Mouse (Mus musculus) thymus, postnatal 14 days (tissue): ENCODE measurements around the gene Slc34a1.
"Not testable (repeated sequence)": the region's sequence is repeated elsewhere in the genome, so short reads cannot be mapped to it uniquely, and the experiment has no call there.

ENCODE experiments used
- DNase-seq: peaks from one replicate; pipeline ENCODE4 v3.0.0; 2021

Gene Slc34a1

DNA sequence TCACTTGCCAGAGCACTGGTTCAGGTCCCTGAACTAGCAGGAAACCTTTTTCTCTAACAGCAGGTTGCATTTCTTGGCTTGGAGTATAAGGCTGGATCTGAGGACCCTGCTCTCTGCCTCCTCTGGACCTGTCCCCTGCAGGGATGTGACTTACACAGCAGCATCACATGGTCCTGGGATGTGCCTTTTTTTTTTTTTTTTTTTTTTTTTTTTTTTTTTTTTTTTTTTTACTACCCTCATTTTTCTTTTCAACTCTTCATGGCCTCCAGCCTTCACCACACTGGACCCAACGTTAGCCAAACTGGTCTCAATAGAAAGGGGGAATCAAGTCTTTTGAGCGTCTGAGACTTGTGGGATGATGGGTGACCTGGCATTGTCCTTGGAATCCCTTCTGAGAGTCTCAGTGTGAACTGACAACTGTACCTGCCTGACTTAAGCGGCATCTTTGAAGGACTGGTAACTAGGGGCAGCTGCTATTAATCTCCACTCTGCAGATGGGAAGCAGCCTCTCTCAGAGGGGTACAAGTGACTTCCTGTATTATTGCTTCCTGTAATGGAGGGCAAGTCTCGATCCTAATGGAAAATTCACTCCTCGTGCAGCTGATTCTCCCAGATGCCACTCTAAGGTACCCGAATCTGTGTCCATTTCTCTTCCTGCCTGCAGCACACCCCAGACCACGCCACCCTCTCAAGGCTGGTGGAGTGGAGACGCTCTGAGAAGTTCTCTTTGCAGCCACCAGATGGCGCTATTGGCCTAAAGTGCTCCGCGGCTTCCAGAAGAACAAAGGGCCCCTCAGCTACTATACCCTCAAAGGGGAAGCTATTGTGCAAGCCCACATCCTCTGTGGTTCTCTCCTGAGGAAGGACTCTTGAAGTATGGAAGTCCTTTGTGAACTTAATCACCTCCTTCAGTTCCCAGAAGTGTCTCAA is 7.1 kb downstream of the Slc34a1 start:
- peak; percentile 89 for DNase-seq

DNA sequence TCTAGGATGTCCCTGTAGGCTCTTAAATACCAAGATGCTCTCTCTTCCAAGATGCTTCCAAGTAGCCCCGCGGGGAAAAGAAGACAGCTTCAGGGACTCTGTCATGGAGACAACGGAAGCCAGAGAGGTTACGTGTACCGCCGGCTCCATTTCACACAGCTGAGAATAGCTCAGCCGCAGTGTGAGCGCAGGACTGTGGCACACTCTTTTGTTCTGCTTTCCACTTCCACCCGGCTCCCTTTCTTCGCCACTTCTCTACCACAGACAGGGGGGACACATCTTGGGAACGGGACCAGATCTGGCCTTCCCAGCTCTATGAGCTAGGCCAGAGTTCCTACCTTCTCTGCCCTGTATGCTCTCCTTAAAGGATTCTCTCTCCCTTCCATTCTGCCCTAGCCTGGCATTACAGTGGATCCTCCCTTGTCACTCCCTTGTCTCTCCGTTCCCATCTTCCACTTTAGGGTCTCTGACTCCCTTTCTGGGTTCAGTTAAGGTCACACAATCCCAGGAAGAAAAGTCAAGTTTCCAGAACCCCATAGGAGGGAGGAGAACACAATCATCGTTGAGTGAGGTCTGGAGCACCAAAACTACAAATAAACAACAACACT is 7.9 kb downstream of the Slc34a1 start:
- DNase-seq, result peak; percentile 77

DNA sequence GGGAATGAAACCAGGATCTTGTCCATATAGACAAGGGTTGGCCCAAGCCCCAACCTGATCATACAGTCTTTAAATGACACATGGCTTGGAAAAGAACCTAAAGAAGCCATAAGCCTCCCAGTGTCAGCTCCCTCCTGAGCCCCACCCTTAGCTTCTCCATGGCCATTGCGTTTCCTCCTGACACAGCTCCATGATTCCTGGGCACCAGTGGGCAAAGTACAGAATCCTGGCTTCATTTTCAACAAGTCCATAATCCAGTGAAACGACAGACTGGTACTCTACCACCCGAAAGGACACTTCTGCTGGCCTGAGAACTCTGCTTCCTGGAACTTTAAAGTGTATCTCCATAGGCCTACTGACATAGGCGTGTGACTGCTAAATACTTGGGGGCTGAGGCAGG is 9.4 kb downstream of the Slc34a1 start:
- no peak for DNase-seq

DNA sequence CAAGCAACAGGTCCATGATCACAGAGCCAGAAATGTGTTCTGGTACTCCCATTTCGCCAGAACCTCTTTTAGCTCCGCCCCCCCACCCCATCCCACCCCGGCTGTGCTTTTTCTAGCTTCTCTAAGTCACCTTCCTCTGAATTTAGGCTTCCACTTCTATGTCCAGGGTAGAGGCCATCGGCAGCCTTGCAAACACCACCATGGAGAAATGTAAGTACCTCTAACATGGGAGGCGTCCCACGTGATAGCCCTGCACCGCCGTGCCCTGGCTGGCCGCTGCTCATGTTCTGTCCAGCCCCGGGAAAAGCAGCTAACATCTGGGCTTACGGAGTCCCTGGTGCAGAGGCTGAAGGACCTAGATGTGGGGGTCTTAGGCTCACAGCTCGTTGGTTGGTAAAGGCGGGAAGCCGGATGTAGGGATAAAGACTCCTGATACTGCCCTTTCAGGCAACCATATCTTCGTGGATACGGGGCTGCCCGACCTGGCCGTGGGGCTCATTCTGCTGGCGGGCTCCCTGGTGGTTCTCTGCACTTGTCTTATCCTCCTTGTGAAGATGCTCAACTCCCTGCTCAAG is 10.6 kb downstream of the Slc34a1 start:
- no peak for DNase-seq

DNA sequence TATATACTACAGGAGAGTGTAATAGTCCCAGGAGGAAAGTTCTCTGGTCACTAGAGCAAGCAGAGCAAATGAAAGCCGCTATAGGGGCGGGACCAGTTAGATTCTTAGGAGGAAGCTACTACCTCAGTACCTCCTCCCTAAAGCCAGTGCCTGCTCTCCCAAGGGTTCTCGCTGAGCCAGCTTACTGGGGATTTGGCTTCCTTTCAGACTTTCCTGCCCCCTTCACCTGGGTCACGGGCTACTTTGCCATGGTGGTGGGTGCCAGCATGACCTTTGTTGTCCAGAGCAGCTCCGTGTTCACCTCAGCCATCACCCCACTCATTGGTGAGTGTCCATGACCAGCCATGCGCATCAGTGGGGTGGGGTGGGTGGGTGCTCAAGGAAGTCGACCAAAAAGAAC is 13.8 kb downstream of the Slc34a1 start:
- no peak for DNase-seq

DNA sequence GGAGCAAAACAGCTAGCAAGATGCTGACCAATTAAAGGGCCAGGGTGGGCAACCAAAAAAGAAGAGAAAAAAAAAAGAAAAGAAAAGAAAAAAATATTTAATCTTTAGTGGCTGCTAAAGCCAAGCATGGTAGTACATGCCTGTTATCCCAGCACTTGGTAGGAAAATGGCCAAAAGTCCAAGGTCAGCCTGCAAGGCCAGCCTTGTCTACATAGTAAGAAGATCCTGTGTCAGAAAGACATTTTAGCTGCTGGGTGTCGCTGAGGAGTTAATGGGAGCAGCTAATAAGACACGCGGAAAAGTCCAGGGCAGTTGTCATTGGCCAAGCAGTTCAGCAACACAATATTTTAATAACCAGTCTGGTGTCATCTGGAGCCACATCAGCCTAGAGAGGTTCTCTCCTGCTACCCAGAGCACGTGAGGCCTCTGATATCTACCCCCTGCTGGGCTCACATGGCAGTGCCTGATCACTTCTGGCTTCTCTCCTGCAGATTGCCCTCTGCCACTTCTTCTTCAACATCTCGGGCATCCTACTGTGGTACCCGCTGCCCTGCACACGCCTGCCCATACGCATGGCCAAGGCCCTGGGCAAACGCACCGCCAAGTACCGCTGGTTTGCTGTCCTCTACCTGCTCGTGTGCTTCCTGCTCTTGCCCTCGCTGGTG is 14.8 kb downstream of the Slc34a1 start:
- peak; percentile 21 for DNase-seq

DNA sequence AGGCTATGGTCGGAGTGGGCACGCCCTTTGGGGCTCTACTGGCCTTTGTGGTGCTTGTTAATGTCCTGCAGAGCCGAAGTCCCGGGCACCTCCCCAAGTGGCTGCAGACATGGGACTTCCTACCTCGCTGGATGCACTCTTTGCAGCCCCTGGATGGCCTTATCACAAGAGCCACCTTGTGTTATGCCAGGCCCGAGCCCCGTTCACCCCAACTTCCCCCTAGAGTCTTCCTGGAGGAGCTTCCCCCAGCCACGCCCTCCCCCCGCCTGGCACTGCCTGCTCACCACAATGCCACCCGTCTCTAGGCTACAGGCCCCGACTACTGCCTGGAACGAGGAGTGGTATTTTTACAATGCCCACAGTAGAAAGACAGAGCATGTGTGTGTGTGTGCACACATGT is 15.3 kb downstream of the Slc34a1 start:
- peak; percentile 35 for DNase-seq

DNA sequence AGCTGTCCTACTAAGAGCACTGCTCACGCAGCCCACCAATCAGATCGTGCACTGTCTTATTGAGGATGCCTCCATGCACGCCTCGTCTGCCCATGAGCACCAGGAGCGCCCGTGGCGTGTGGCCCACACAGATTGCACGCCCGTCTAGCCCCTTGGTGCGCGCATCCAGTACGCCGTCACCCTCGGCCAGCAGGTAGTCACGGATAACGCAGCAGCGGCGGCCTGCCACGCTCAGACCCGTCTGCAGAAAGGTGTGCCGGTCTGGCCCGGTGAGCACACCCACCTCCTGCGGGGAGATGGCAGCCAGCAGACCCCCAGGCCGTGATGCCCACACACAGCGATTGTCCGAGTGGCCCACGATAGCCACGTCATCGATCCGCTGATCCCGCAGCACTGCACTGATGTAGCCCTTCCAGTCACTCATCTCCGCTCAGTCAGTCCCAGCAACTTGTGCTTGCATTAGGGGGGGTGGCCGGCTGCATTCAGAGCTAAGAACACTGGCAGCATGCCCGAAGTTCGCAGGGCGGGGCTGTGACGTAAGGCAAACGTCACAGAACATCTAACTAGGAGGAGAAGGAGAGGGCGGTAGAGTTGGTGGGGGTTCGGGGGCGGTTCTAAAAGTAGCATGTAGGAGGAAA is 16.9 kb downstream of the Slc34a1 start, which contains the start of gene Pfn3:
Gene Pfn3, minus strand, starts transcription at position 490 of the 638 bp plus-strand sequence.
- no peak for DNase-seq

DNA sequence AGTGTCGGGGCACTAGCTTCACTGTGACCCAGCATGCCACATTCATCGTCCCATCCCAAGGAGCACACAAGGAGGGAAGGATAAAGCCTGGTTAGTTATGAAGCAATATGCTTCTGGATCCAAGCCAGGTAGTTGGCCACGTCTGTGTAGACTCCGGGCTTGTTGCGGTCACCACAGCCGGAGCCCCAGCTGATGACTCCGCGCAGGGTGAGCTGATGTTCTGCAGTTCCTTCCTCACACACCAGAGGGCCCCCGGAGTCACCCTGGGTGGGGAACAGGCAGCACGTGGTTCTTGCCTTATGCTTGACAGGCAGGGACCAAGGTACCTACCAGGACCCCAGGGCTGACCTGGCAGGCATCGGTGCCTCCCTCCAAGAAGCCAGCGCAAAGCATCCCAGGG is 20.0 kb downstream of the Slc34a1 start:
- peak; percentile 93 for DNase-seq

DNA sequence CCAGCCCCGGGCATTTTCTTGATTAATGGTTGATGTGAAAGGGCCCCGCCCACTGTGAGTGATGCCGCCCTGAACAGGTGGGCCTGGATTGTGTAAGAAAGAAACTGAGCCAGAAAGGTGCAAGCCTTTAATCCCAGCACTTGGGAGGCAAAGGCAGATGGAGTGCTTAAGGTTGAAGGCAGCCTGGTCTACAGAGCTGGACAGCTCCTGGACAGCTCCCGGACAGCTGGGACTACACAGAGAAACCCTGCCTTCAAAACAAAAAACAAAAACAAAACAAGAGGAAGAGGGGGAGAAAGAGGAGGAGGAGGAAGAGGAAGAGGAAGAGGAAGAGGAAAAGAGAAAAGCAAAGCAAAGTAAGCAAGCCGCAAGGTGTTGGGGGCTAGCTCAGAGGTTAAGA is 21.2 kb downstream of the Slc34a1 start:
- DNase-seq, result no peak

DNA sequence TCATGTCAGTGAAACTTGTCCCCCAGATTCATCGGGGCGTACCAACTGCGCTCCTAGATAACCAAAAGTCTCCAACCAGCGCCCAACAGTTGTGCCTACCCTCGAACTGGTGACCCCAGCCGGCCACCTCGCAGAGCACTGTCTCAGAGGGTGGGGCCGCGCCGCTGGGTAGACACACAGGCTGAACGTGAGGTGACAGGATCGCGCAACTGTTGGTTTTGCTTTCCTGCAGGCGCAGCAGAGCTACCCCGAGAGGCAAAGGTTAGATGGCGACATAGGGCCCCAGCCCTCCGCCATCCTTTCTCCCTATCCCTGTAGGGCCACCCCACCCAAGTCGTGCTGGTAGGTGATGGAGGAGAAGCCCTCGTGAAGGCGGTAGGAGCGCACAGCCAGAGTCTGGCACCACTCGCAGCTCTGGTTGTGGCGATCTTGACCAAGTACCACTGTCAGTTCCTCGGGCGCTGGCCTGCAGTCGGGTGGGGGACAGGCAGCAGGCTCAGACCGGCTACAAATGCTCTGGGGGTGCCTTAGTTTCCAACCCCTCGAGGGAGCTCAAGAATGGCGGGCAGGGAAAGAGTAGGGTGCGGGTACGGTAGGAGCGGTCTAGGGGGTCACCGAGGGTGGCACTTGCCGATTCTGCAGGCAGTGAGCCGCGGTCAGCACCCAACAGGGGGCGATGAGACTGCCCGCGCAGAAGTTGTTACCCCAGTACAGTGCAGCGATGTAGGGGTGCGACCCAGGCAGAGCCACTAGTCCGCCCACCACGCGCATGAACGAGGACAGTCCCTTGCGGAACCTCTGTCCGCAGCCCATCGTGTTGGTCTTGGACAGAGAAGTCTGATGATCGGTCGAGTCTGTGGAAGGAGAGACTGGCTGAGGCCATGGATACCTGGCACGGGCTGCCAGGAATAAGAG is 22.3 kb downstream of the Slc34a1 start:
- peak; percentile 45 for DNase-seq

DNA sequence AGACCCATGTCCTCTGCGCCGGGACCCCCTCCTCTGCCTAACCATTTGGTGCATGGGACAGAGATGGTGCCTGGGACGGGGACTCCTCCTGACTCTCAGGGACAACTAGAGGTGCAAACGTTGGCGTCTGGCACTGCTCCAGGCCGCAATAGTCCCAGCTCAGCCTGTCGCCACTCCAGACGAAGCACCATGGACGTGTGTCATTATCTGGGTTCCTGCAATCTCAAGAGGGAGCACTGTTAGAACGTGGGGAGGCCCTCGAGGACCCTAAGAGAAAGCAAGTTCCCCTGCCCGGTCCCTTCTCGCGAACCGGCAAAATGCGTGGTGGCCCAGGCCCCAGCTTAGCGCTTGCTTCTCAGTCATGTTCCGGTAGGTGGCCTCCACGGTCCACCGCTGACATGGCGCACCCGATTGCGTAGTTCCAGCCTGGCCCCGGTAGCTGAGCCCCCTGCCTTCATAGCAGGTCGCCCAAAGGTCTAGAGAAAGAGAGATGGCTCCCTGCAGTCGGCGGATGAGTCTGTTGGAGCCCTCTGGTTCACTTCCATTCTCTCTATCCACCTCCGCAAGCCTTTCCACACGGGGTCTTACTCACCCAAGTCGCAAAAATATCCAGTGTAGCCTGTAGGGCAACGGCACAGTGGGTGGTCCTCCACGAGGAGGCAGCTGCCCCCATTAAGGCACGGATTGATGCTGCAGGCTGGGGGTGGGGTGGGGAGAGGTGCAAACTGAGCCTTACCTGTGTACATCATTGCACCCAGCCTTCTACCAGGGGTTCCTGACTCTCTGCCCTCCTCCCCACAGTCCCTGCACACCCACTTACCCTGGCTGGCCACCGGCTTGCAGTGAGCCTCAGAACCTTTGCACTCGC is 23.2 kb downstream of the Slc34a1 start:
- peak; percentile 90 for DNase-seq

DNA sequence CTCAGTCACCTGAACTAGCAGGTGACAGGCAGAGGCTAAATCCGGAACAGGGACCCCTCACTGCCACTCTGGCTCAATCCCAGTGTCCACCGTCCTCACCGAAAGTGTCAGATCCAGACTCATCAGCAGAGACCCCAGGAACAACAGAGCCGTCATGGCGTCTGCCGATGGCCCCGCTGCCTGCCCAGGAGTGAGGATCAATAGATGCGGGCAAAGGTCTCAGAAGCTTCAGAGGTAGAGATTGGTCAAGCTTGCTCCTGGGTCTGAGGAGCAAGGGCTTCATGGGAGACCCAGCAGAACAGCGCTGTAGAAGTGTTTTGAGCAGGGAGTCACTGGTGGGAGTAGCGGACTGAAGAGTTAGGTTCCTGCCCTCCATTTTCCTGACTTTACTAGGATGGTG is 28.6 kb downstream of the Slc34a1 start, which contains the start of gene F12:
Gene F12, minus strand, starts transcription at position 181 of the 400 bp plus-strand sequence.
- DNase-seq, result no peak

DNA sequence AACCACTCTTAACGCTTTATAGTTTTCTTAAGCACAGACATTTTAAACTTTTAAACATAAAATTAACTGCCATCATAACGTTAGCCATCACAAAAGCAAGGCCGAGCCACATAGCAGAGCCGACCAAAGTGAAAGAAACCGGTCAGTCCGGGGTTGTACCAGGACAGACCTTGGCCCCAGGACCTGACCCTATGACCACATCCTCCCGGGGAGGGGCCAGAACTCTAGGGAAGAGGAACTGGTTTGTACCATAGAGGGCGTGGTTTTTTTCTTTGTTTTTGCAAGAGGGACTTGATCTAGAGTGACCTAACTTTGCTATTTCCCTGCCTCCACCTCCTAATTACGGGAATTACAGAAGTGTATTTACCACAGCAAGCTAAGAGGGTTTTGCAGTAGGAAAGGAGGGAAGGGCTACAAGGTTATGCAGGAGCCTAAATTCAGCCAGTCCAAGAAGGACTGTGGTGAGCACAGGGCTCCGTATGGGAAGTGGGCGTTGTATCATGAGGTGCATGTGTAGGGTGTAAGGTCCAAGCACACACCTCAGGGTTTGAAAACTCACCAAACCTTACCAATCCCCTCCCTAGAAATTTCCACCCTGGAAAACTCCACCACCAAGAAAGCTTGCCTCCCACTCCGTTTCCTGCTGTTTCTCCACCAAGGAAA is 31.4 kb downstream of the Slc34a1 start:
- no peak for DNase-seq

DNA sequence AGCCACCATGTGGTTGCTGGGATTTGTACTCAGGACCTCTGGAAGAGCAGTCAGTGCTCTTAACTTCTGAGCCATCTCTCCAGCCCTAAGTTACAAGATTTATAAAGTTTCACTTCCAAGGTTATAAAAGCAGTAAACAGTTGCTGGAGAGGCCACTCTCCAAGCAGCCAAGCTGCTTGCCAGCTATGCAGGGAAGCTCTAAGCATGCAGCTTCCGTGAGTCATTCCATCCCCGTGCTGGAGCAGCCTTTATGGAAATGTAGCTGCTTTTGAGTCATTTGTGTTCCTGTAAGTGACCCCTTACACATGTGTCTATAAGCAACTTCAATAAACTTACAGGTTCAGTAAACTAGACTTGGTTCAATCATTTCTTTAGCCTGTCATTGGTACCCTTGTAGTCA is 32.6 kb downstream of the Slc34a1 start:
- no peak for DNase-seq

DNA sequence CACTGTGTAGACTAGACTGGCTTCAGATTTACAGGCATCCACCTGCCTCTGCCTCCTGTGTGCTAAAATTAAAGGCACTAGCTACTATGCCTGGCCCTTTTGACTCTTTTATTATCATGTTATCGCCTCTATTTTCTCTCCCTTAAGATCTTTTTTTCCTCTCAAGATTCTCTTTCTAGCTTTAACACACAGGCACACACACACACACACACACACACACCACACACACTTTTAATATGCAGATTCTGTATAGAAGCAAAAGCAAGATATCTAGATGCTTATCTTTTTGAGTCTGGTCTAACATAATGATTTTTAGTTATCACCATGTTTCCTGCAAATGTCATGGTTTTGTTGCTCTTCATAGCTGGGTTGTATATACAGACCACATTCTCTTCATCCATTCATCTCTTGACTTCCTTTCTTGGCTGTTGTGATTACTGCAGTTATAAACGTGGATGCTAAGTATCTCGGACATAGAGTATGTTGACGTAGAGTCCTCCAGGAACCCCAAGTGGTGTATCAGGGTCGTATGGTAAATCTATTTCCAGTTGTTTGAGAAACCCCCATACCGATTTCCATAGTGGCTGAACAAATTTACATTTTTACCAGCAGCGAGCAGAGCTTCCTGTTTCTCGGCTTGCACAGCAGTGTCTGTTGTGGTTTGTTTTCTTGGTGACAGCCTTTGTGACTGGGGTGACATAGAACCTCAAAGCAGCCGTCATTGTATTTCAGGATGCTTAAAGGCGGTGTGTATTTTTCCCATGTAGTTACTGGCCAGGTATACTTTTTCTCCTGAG is 34.1 kb downstream of the Slc34a1 start:
- peak; percentile 71 for DNase-seq

DNA sequence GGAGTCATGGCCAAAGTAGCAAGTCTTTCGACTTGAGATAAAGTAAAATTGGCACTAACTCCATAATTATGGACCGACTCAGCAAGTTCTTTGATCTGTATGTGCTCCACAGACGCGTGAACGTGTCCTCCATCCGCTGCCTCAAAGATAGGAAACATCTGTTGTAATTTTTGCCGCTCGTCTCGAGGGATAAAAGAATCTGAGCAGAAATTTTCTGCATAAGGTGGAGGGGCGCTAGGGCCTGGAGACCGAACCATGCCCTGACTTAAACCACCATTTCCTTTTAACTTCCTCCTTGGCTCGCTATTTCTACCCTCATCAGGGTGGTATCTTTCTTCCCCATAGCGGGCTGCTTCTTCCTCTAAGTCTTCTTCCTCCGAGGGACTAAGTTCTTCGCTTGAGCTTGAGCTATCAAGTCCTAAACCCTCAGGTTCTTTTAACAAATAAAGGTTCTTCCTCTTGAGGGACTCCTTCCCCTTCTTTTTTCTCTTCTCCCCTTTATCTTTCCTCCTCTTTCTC is 39.2 kb downstream of the Slc34a1 start:
- DNase-seq, result not testable (repeated sequence)

DNA sequence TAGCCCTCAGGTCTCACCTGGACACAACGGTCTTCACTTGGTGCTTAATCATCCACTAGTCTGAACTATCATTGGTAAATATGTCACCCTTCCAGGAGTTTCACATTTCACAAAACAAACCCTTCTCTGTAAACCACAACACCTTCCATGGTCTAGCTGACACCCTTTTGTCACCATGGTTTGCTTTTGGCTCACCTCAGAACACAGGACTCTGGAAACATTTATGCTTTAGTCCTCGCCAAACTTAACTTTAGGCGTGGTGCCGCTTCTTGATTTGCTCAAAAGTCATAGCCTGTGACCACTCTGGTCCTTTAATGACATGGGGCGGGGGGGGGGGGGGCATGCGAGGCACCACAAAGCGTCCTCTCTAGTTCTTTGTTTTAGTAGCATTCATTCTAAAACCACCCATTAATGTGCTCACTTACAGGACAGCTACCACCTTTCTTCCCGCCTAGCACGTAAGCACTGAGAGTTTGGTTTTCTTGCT is 45.9 kb downstream of the Slc34a1 start:
- DNase-seq, result no peak
